Mouse (Mus musculus) thymus, adult 2 months (tissue): ENCODE measurements around the gene Syne1. TPM values are rescaled to one million over a fixed set of nuclear protein-coding genes. Genes with fewer than 3 reads are reported as not detected.

Experiments
- DNase-seq: peaks from one replicate; pipeline ENCODE4 v3.0.0; 2021
- H3K27ac ChIP-seq: fragments of 200-500 bp; 2 replicates; pipeline ENCODE4 v1.5.1; 2012; ENCODE audit warnings: low read length, control low read depth; ENCODE audit not compliant: control insufficient read depth, insufficient read depth
- H3K27me3 ChIP-seq: fragments of 200-500 bp; 2 replicates; pipeline ENCODE4 v1.6.1; 2012; ENCODE audit warnings: mild to moderate bottlenecking, low read length, moderate library complexity, mixed read lengths; ENCODE audit not compliant: control insufficient read depth, insufficient read depth
- H3K36me3 ChIP-seq: fragments of 200-500 bp; 2 replicates; pipeline ENCODE4 v1.6.1; 2012; ENCODE audit warnings: mild to moderate bottlenecking, low read length, moderate library complexity; ENCODE audit not compliant: control insufficient read depth, insufficient read depth
- H3K4me1 ChIP-seq: fragments of 200-500 bp; replicated peaks from 2 replicates; pipeline ENCODE4 v1.6.1; 2012; ENCODE audit warnings: low read length; ENCODE audit not compliant: control insufficient read depth, insufficient read depth
- H3K4me3 ChIP-seq: fragments of 200-500 bp; 2 replicates; pipeline ENCODE4 v1.5.1; 2012; ENCODE audit warnings: mild to moderate bottlenecking, low read length, control low read depth, moderate library complexity; ENCODE audit not compliant: control insufficient read depth, insufficient read depth
- CTCF ChIP-seq: fragments of 200-500 bp; IDR thresholded peaks from 2 replicates; pipeline ENCODE4 v1.5.1; 2012; ENCODE audit warnings: mild to moderate bottlenecking, control low read depth, low read length, moderate library complexity, borderline replicate concordance; ENCODE audit not compliant: control insufficient read depth, poor library complexity, insufficient read depth; ENCODE audit errors: extremely low read depth
- POLR2A ChIP-seq: fragments of 200-500 bp; IDR thresholded peaks from 2 replicates; pipeline ENCODE4 v1.6.1; 2012; ENCODE audit warnings: mild to moderate bottlenecking, low read length, control low read depth, moderate library complexity; ENCODE audit not compliant: control insufficient read depth, poor library complexity, insufficient read depth; ENCODE audit errors: extremely low read depth
- WGBS: fragments of 180-500 bp; shearing (Covaris S2); methylation state at CpG from one replicate; pipeline ENCODE4 v1.1.7; 2018; 5-methylcytosine and 5-hydroxymethylcytosine counted together
- polyA plus RNA-seq: library from polyadenylated mRNA; depleted of rRNA; stranded (reverse); fragments of >200 nt; gene quantifications from 2 replicates; pipeline ENCODE4 v1.2.3, GENCODE M21; 2012

Syne1 gene
- polyA plus RNA-seq, 1 experiment: 33.5 TPM

GRCm38 (mm10) chr10:5215943-5216342 lies 335.3 kb downstream of the Syne1 start:
- no peak for DNase-seq
- no peak overlapping the region for H3K4me3 ChIP-seq
- no peaks in the 10 kb centered on the region; the same call in 1 of the 2 replicates for H3K4me1 ChIP-seq
- no peak overlapping the region for H3K27ac ChIP-seq
- 85% methylated on average over 1 of the region's 1 CpGs for WGBS
- TF ChIP-seq POLR2A: no peak
- no peak for TF ChIP-seq CTCF
- H3K27me3 ChIP-seq: no peaks in the 10 kb centered on the region
- H3K36me3 ChIP-seq: no peaks in the 10 kb centered on the region

- Histone ChIP-seq H3K4me3 (no peak overlapping the region), H3K4me1 (peaks cover 23% of the 10 kb centered on the region), H3K27ac (no peak overlapping the region), H3K36me3 (no peaks in the 10 kb centered on the region), H3K27me3 (no peaks in the 10 kb centered on the region)
- DNase-seq: no peak
- TF ChIP-seq CTCF (no peak), POLR2A (no peak)
- WGBS: 36% methylated on average over 7 of the region's 7 CpGs
Observed at GRCm38 (mm10) chr10:5207905-5208641, 343.2 kb downstream of the Syne1 start.

- Histone ChIP-seq H3K36me3 (no peaks in the 10 kb centered on the region), H3K4me3 (no peak overlapping the region), H3K27me3 (no peaks in the 10 kb centered on the region), H3K4me1 (peaks cover 23% of the 10 kb centered on the region), H3K27ac (no peak overlapping the region)
- WGBS: over 99% methylated on average over 3 of the region's 3 CpGs
- DNase-seq: no peak
- TF ChIP-seq CTCF: no peak
- TF ChIP-seq POLR2A: no peak
Observed at GRCm38 (mm10) chr10:5205977-5206376, 345.3 kb downstream of the Syne1 start.

GRCm38 (mm10) chr10:5205570-5205969 lies 345.7 kb downstream of the Syne1 start:
- 97% methylated on average over 5 of the region's 5 CpGs for WGBS
- H3K4me3 ChIP-seq: no peak overlapping the region
- DNase-seq: no peak
- H3K27me3 ChIP-seq: no peaks in the 10 kb centered on the region
- no peak overlapping the region for H3K27ac ChIP-seq
- H3K4me1 ChIP-seq: peaks cover 23% of the 10 kb centered on the region
- no peaks in the 10 kb centered on the region for H3K36me3 ChIP-seq
- no peak for TF ChIP-seq POLR2A

GRCm38 (mm10) chr10:5203837-5204236 lies 347.4 kb downstream of the Syne1 start:
- H3K36me3 ChIP-seq: no peaks in the 10 kb centered on the region
- H3K4me3 ChIP-seq: no peak overlapping the region
- peak overlapping the region; percentile 51; the same call in 1 of the 2 replicates for H3K27ac ChIP-seq
- peaks cover 23% of the 10 kb centered on the region for H3K4me1 ChIP-seq
- no peak for TF ChIP-seq POLR2A
- TF ChIP-seq CTCF: 0 out of 2 replicates have a peak, but pooled peaks have one; percentile 40
- DNase-seq: peak; percentile 64
- no peaks in the 10 kb centered on the region for H3K27me3 ChIP-seq
- 11% methylated on average over 10 of the region's 10 CpGs for WGBS

GRCm38 (mm10) chr10:5197356-5197755 lies 353.9 kb downstream of the Syne1 start:
- H3K36me3 ChIP-seq: no peaks in the 10 kb centered on the region
- no peak overlapping the region for H3K27ac ChIP-seq
- TF ChIP-seq CTCF (no peak), POLR2A (no peak)
- WGBS: 41% methylated on average over 2 of the region's 2 CpGs
- no peak overlapping the region for H3K4me3 ChIP-seq
- H3K27me3 ChIP-seq: no peaks in the 10 kb centered on the region
- no peak for DNase-seq
- peaks cover 5% of the 10 kb centered on the region; the same call in 1 of the 2 replicates for H3K4me1 ChIP-seq

GRCm38 (mm10) chr10:5196267-5196666 lies 355.0 kb downstream of the Syne1 start:
- H3K27me3 ChIP-seq: no peaks in the 10 kb centered on the region
- no peak for TF ChIP-seq POLR2A
- TF ChIP-seq CTCF: no peak
- H3K36me3 ChIP-seq: no peaks in the 10 kb centered on the region
- H3K4me3 ChIP-seq: no peak overlapping the region
- H3K4me1 ChIP-seq: peaks cover 5% of the 10 kb centered on the region; the same call in 1 of the 2 replicates
- DNase-seq: no peak
- H3K27ac ChIP-seq: no peak overlapping the region
- WGBS: 97% methylated on average over 5 of the region's 5 CpGs
